Mouse (Mus musculus): ENCODE results near the gene Fam177a. TPM values are rescaled to one million over a fixed set of nuclear protein-coding genes. Genes with fewer than 3 reads are reported as not detected.
"Not testable (repeated sequence)": the region's sequence is repeated elsewhere in the genome, so short reads cannot be mapped to it uniquely, and the experiment has no call there.

The Fam177a gene
- polyA plus RNA-seq, 1 experiment from 2014 or later: 21.5 TPM

GRCm38 (mm10) chr12:55167034-55167557 is 42.8 kb downstream of the Fam177a start:
- H3K4me3 ChIP-seq; H3K9me3 ChIP-seq; H3K9ac ChIP-seq; H3K27me3 ChIP-seq; H3K36me3 ChIP-seq; H3K4me2 ChIP-seq (replicated peaks); H3K4me1 ChIP-seq; H3K27ac ChIP-seq; ATAC-seq (ENCODE audit: low FRiP score, low read depth): not testable (repeated sequence)
- WGBS: no CpG with 5 or more reads among the region's 7 CpGs

- not testable (repeated sequence) for H3K9me3 ChIP-seq; H3K27ac ChIP-seq; H3K4me3 ChIP-seq; H3K36me3 ChIP-seq; ATAC-seq (ENCODE audit: low FRiP score, low read depth); H3K4me2 ChIP-seq (replicated peaks); H3K27me3 ChIP-seq; H3K9ac ChIP-seq; H3K4me1 ChIP-seq
- WGBS: no CpG with 5 or more reads among the region's 8 CpGs
Observed at GRCm38 (mm10) chr12:55187686-55188085, 63.4 kb downstream of the Fam177a start.

- not testable (repeated sequence) for H3K9me3 ChIP-seq; H3K4me2 ChIP-seq (replicated peaks); H3K27ac ChIP-seq; H3K36me3 ChIP-seq; H3K4me3 ChIP-seq; ATAC-seq (ENCODE audit: low FRiP score, low read depth); H3K27me3 ChIP-seq; H3K9ac ChIP-seq; H3K4me1 ChIP-seq
- no CpG with 5 or more reads among the region's 5 CpGs for WGBS
Observed at GRCm38 (mm10) chr12:55189127-55189526, 64.9 kb downstream of the Fam177a start.

Other genes with a start within 250 kb of the Fam177a start
- not detected in 2 replicates for gene Gm20403, start 137.9 kb upstream of the Fam177a start, polyA plus RNA-seq (2015; fragmentation: Nextera tagmentation; extraction: Ambion mirVana)
- gene Baz1a, start 110.1 kb upstream of the Fam177a start, polyA plus RNA-seq (2015; fragmentation: Nextera tagmentation; extraction: Ambion mirVana): 21.6 and 23.7 TPM in 2 replicates
- gene 2700097O09Rik, start 44.4 kb upstream of the Fam177a start, polyA plus RNA-seq (2015; fragmentation: Nextera tagmentation; extraction: Ambion mirVana): 43.9 and 45.5 TPM in 2 replicates
- gene Srp54a, start 44.2 kb upstream of the Fam177a start, polyA plus RNA-seq (2015; fragmentation: Nextera tagmentation; extraction: Ambion mirVana): 180 and 207 TPM in 2 replicates
- 63.5 and 69.6 TPM in 2 replicates for gene Srp54b, start 30.6 kb downstream of the Fam177a start, polyA plus RNA-seq (2015; fragmentation: Nextera tagmentation; extraction: Ambion mirVana)
- gene 1700047I17Rik2, start 75.1 kb downstream of the Fam177a start, polyA plus RNA-seq (2015; fragmentation: Nextera tagmentation; extraction: Ambion mirVana): 0.15 and 3.2 TPM in 2 replicates
- 80.3 and 85.2 TPM in 2 replicates for gene Srp54c, start 105.7 kb downstream of the Fam177a start, polyA plus RNA-seq (2015; fragmentation: Nextera tagmentation; extraction: Ambion mirVana)
- 14.6 and 14.9 TPM in 2 replicates for gene 1110008L16Rik, start 175.1 kb downstream of the Fam177a start, polyA plus RNA-seq (2015; fragmentation: Nextera tagmentation; extraction: Ambion mirVana)
- gene Ppp2r3c, start 178.5 kb downstream of the Fam177a start, polyA plus RNA-seq (2015; fragmentation: Nextera tagmentation; extraction: Ambion mirVana): 16.7 and 17.5 TPM in 2 replicates

Measured in limb, embryonic 13.5 days (tissue).